Mouse (Mus musculus): ENCODE data around the gene Tgif1. TPM values are rescaled to one million over a fixed set of nuclear protein-coding genes. Genes with fewer than 3 reads are reported as not detected.
A peak's percentile ranks its signal among the peaks of the same experiment; 100 is the strongest.
"Not testable (repeated sequence)": the region's sequence is repeated elsewhere in the genome, so short reads cannot be mapped to it uniquely, and the experiment has no call there.

The Tgif1 gene
- polyA plus RNA-seq, 1 experiment from 2014 or later = 95.5 TPM

DNA sequence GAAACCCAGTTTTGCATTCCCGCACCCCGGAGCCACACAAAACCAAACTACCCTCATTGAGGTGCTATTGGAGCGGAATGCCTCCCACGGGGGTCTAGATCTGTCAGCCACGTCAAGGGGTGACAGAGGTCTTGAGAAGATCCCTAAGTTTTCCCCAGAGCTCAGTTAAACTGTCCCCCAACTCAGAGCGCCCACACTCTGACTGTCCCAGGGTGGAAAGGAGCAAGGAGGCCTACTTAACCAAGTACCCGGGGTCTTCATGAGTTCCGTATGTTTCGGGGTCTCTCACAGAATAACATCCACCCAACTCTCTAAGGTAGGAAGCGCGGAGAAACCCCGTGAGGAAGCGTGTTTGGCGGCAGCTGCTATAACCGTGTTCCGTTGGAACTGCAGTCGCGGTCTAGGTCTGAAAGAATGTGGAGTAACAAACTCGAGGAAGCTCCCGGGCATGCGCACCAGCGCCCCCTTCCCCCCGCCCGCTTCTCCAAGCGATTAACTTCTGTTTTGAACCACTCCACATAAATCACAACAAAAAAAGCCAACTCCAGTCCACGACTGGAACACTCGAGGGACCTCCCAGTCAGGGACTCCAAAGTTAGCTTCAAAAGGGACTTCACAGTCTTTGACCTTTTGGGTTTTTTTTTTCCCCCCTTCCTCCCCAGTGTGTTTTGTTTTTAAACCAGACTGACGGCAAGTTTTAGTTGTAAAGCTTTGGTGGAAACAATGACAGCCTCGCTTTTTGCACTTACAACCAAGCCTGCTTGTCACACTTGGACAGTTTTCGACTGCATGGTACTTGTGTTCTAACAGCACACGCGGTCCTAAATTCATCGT is 3.7 kb downstream of the Tgif1 start:
- Histone ChIP-seq H3K27ac (peak overlapping the region; percentile 99), H3K9me3 (no peaks in the 10 kb centered on the region), H3K4me1 (peaks cover 30% of the 10 kb centered on the region), H3K4me2 (peak overlapping the region; percentile 89), H3K36me3 (peaks cover 16% of the 10 kb centered on the region), H3K27me3 (no peaks in the 10 kb centered on the region), H3K9ac (peak overlapping the region; percentile 95), H3K4me3 (peak overlapping the region; percentile 76)
- WGBS = under 1% methylated on average over 33 of the region's 33 CpGs
- no peak for ATAC-seq (ENCODE audit: insufficient number of reproducible peaks, insufficient read depth, low FRiP score, low TSS enrichment, low read depth)

DNA sequence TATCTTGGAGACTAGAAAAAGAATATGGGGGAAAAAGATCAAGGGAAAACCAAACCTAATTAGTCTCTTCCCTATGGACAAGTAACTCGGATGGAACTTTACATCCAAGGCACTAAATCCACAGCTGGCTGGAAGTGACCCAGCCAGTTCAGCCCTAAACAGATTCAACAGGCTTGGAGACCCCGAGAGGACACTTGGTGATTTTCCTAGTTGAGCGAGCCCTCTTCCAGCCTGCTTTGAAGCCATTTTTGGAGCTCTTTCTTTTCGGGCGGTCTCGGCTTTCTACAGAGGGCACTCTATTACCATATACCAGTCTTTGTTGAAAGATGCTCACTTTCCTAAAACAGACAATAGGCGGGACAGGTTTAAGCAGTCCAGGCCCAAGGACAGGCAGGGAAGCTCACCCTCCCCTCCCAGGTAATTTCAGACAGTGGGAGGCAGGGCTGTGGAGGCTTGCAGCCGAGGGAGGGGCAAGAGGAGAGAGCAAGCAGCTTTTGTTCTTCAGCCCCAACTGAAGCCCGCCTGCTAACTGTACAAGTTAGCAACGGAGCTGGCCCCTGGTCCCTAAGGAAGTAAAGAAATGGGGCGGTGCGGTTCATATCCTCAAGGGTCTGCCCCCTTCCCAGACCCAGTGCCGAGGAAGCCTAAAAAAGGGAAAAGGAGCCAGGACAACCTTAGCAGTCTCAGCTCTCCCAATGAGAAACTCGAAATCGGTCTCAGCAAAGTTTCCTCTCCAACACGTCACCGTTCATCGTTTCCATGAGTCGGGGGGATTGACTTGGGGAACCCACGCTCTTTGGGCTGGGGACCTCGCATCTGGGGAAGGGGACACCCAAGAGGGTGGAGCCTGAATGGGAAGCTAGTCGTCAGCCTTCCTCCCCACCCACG is 4.6 kb downstream of the Tgif1 start:
- peak overlapping the region; percentile 99 for H3K27ac ChIP-seq
- WGBS = under 1% methylated on average over 23 of the region's 23 CpGs
- H3K9ac ChIP-seq = peak overlapping the region; percentile 95
- ATAC-seq (ENCODE audit: insufficient number of reproducible peaks, insufficient read depth, low FRiP score, low TSS enrichment, low read depth) = peak; percentile 24; the same call in 1 of the 2 replicates
- H3K4me3 ChIP-seq = peak overlapping the region; percentile 76
- no peaks in the 10 kb centered on the region for H3K9me3 ChIP-seq
- peaks cover 24% of the 10 kb centered on the region for H3K36me3 ChIP-seq
- no peaks in the 10 kb centered on the region for H3K27me3 ChIP-seq
- peaks cover 24% of the 10 kb centered on the region for H3K4me1 ChIP-seq
- H3K4me2 ChIP-seq = peak overlapping the region; percentile 89

DNA sequence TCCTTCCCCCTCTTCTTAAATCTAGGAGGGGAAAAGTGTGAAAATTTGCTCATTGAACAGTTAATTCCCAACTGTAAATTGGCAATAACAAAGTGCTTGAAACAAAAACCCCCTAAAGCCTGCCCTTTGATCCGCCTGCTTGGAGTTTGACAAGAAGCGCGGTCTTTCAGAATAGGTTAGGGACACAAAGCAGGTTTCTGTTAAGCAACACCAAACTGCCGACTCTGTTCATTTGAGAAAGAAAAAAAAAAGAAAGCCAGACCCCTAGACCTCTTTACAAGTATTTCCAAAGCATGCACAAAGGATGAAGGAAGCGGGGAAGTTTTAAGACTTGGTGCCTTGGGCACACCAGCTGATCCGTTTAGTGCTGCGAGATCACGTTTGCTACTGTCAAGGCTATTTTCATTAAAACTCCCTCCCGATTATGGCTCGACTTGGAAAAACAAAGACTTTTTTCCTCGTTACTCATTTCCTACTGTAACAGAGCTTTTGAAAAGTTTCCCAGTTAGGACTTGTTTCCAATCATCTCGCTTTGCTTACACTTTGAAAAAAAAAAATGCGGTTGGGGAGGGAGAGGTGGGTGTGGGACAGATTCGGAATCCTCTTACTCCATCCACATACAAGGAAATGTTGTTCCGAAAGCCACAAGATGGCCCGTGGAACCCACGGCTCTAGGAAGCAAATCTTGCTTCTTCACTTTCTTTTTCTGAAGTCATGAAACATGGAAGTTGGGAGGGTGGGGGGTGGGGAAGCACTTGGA is 5.4 kb downstream of the Tgif1 start:
- under 1% methylated on average over 17 of the region's 17 CpGs for WGBS
- H3K4me2 ChIP-seq = peak overlapping the region; percentile 89
- ATAC-seq (ENCODE audit: insufficient number of reproducible peaks, insufficient read depth, low FRiP score, low TSS enrichment, low read depth) = no peak

DNA sequence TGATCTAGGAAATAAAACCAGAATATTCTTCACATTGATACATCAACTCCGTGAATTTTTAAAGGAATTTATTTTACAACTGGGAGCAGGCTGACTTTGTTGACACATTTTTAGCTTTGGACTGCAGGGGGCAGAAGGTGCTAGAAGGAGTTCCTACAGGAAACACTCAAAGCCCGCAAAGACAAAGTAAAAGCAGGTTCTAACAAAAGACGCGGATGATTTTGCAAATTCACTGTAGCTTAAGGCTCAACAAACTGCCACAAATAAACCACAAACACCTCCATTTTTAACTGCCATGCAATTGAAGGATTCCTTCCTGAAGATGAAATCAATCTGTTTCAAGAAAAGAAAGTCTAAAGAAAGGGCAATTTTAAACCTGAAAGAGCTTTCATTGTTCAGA is 6.3 kb downstream of the Tgif1 start:
- 0 out of 2 replicates have a peak overlapping the region, but pooled peaks have one; percentile 17 for H3K9ac ChIP-seq
- no peaks in the 10 kb centered on the region for H3K27me3 ChIP-seq
- ATAC-seq (ENCODE audit: insufficient number of reproducible peaks, insufficient read depth, low FRiP score, low TSS enrichment, low read depth) = no peak

More for the DNA sequence above, 5.4 kb downstream of the Tgif1 start:
- Histone ChIP-seq H3K9ac (peak overlapping the region; percentile 95), H3K27ac (peak overlapping the region; percentile 99), H3K36me3 (peaks cover 33% of the 10 kb centered on the region), H3K4me1 (peaks cover 24% of the 10 kb centered on the region), H3K27me3 (no peaks in the 10 kb centered on the region), H3K9me3 (no peaks in the 10 kb centered on the region), H3K4me3 (peak overlapping the region; percentile 76)

DNA sequence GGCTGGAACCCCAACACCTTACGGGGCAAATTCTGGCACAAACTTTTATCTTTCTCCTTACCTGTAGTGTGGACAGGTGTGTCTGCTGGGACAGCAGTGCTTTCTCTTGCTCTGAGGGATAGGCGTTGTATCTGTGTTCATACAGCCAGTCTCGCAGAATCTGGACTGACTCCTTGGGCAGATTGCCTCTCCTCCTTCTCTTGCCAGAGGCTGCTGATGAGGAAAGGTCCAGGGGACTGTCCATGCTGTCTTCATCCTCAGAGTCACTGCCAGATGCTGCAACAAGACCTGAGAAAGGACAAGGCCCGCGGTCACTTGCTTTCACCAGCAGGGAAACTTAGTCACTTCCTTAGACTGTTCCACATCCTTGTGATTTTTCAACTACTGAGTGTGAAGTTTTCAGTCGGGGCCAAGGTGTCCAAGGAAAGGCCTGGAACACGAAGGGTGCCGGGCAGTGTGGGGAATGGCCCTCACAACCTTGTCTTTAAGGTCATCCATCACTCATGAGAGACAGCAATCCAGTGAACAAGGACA is 7.2 kb downstream of the Tgif1 start:
- Histone ChIP-seq H3K9me3 (no peaks in the 10 kb centered on the region), H3K4me2 (0 out of 2 replicates have a peak overlapping the region, but pooled peaks have one; percentile 14), H3K36me3 (peaks cover 47% of the 10 kb centered on the region), H3K4me1 (peaks cover 24% of the 10 kb centered on the region), H3K27ac (peak overlapping the region; percentile 44; the same call in 1 of the 2 replicates), H3K4me3 (no peak overlapping the region), H3K27me3 (no peaks in the 10 kb centered on the region), H3K9ac (peak overlapping the region; percentile 40; the same call in 1 of the 2 replicates)
- 83% methylated on average over 8 of the region's 8 CpGs for WGBS
- ATAC-seq (ENCODE audit: insufficient number of reproducible peaks, insufficient read depth, low FRiP score, low TSS enrichment, low read depth) = no peak

More for the DNA sequence above, 6.3 kb downstream of the Tgif1 start:
- Histone ChIP-seq H3K4me3 (peak overlapping the region; percentile 76), H3K36me3 (peaks cover 39% of the 10 kb centered on the region), H3K4me1 (peaks cover 24% of the 10 kb centered on the region), H3K9me3 (no peaks in the 10 kb centered on the region), H3K27ac (no peak overlapping the region), H3K4me2 (peak overlapping the region; percentile 89)
- WGBS = under 1% methylated on average over 4 of the region's 4 CpGs

DNA sequence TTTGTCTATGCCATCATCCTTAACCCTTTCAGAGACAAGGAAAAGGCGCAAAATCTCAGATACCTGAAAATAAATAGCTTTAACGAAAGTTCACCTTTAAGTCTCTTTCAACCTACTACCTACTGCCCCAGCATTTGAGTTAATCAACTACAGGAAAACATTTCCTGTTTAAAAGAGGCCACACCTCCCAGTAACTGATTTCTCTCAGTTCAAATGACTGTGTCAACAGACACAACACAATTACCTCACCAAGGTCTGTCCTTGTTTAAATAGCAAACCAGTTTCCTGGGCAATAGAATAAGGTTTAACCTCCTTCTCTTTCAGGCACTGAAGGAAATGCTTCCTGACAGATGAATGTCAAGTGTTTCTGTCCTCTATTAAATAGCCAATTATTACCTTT is 7.8 kb downstream of the Tgif1 start:
- Histone ChIP-seq H3K27me3 (no peaks in the 10 kb centered on the region), H3K4me3 (no peak overlapping the region), H3K36me3 (peaks cover 48% of the 10 kb centered on the region), H3K9ac (no peak overlapping the region), H3K4me1 (peaks cover 24% of the 10 kb centered on the region), H3K9me3 (no peaks in the 10 kb centered on the region), H3K4me2 (no peak overlapping the region), H3K27ac (no peak overlapping the region; the same call in 1 of the 2 replicates)
- no peak for ATAC-seq (ENCODE audit: insufficient number of reproducible peaks, insufficient read depth, low FRiP score, low TSS enrichment, low read depth)
- WGBS = 78% methylated on average over 2 of the region's 2 CpGs

DNA sequence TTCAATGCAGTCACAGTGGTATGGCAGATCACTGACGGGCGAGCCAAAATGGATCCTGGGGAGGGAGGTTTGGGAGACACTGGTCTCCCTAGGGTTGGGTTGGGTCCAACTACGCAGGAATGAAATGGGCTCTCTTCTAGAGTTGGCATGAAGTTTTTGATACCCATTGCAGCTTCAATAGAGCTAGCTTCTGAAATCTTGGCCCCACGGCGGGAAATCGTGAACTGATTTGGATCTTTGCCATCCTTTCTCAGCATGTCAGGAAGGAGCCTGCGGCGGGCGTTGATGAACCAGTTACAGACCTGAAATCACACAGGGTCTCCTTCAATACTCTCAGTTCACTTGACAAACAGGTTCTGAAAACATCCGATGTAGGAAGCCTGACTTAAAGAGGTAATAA is 8.4 kb downstream of the Tgif1 start:
- WGBS = 61% methylated on average over 10 of the region's 10 CpGs
- Histone ChIP-seq H3K9me3 (no peaks in the 10 kb centered on the region), H3K27ac (peak overlapping the region; percentile 23), H3K36me3 (peaks cover 53% of the 10 kb centered on the region), H3K9ac (no peak overlapping the region), H3K4me2 (no peak overlapping the region), H3K4me1 (peaks cover 24% of the 10 kb centered on the region), H3K27me3 (no peaks in the 10 kb centered on the region), H3K4me3 (no peak overlapping the region)
- ATAC-seq (ENCODE audit: insufficient number of reproducible peaks, insufficient read depth, low FRiP score, low TSS enrichment, low read depth) = no peak

DNA sequence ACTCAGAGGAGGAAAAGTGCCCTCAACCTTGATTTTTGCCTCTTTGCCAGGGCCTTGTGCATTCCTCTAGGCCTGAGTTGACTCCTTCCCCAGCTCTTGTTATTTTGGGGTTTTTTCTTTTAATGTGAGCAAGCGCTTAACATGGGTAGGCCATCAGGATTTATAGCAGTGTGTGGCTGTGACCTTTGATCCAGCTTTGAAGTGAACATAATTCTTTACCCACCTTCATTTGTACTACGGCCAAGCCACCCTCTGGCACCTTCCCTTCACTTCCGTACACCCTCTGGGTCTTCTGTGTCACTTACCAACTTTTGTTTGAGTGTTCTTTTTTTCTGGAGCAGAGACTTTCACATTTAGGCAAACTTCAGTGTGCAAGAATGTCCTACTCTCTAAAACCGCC is 10.1 kb downstream of the Tgif1 start:
- no peaks in the 10 kb centered on the region for H3K27me3 ChIP-seq
- H3K4me2 ChIP-seq = no peak overlapping the region
- no peaks in the 10 kb centered on the region for H3K9me3 ChIP-seq
- H3K36me3 ChIP-seq = peaks cover 67% of the 10 kb centered on the region
- H3K9ac ChIP-seq = no peak overlapping the region
- ATAC-seq (ENCODE audit: insufficient number of reproducible peaks, insufficient read depth, low FRiP score, low TSS enrichment, low read depth) = no peak
- H3K4me3 ChIP-seq = no peak overlapping the region
- no peak overlapping the region for H3K27ac ChIP-seq
- H3K4me1 ChIP-seq = peaks cover 24% of the 10 kb centered on the region
- whole genome bisulfite sequencing = 85% methylated on average over 4 of the region's 4 CpGs

DNA sequence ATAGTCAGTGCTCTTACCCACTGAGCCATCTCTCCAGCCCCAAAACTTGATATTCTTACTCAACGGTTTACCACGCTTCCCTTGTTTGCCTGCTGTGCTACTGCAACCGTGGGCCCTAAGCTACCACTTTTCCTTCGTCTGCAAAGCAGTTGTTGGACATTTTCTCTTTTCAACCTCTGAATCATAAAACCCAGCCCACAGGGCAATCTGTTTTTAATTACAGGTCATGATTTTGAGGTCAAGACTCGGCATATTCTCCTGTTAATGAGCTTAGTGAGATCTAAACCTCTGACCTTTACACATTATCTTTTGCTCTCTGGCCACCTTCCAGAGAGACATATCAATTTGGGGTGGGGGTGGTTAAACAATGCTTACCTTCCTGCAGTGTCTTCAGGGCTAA is 14.8 kb downstream of the Tgif1 start:
- Histone ChIP-seq H3K4me1 (peaks cover 14% of the 10 kb centered on the region), H3K9ac (no peak overlapping the region), H3K4me3 (no peak overlapping the region), H3K27ac (no peak overlapping the region), H3K27me3 (no peaks in the 10 kb centered on the region), H3K36me3 (peaks cover 43% of the 10 kb centered on the region), H3K9me3 (no peaks in the 10 kb centered on the region), H3K4me2 (no peak overlapping the region)
- no peak for ATAC-seq (ENCODE audit: insufficient number of reproducible peaks, insufficient read depth, low FRiP score, low TSS enrichment, low read depth)
- 51% methylated on average over 5 of the region's 5 CpGs for WGBS

DNA sequence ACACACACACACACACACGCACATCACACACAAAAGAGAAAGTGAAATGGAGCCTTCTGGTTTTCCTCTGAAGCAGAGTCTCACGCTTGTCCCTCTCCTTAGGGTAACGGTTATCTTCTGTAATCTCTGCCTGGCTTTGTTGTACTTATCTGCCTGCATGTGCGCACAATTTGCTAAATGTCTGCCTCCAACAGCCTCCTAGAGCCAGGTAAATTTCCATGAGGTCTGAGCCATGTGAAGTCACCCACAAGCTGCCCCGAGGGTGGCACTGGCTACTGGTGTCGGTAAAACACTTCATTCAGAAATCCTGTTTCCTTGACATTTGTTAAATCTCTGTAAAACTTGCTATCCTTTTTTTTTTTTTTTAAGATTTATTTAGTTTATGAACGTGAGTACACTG is 15.3 kb downstream of the Tgif1 start:
- no peak for ATAC-seq (ENCODE audit: insufficient number of reproducible peaks, insufficient read depth, low FRiP score, low TSS enrichment, low read depth)
- Histone ChIP-seq H3K36me3 (peaks cover 38% of the 10 kb centered on the region), H3K9ac (no peak overlapping the region), H3K4me3 (no peak overlapping the region), H3K4me1 (peaks cover 14% of the 10 kb centered on the region), H3K4me2 (no peak overlapping the region), H3K27me3 (no peaks in the 10 kb centered on the region), H3K27ac (no peak overlapping the region), H3K9me3 (no peaks in the 10 kb centered on the region)
- WGBS = 79% methylated on average over 7 of the region's 7 CpGs

DNA sequence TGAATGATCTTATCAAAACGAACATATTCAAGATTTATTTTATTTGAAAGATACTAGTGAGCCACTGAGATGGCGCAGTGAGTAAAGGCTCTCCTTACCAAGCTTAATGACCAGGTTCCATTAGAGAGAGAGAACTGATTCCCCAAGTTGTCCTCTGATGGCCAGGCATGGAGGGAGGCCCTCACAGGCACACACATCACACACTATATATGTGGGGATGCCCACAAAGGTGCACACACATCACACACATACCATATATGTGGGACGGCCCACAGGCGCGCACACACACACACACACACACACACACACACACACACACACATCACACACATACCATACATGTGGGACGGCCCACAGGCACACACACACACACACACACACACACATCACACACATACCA is 15.9 kb downstream of the Tgif1 start:
- WGBS = 89% methylated on average over 5 of the region's 6 CpGs

More for the DNA sequence above, 15.9 kb downstream of the Tgif1 start:
- not testable (repeated sequence) for H3K27me3 ChIP-seq; H3K9ac ChIP-seq; ATAC-seq (ENCODE audit: insufficient number of reproducible peaks, insufficient read depth, low FRiP score, low TSS enrichment, low read depth); H3K9me3 ChIP-seq; H3K4me3 ChIP-seq; H3K4me2 ChIP-seq; H3K27ac ChIP-seq
- Histone ChIP-seq H3K4me1 (peaks cover 14% of the 10 kb centered on the region), H3K36me3 (peaks cover 33% of the 10 kb centered on the region)

Data from embryonic facial prominence, embryonic 13.5 days (tissue).